Mouse (Mus musculus) CH12.LX (cell line): ENCODE results near the gene Gpr155.

Experiments
- CTCF ChIP-seq, 2 experiments: IDR thresholded peaks in 1 of 2; conservative IDR thresholded peaks in 1 of 2; 2 replicates each; pipeline ENCODE4 v1.5.1; 2011 to 2012; ENCODE audit warnings: low read depth in 2 of 2, low read length in 2 of 2, improper control_type of control experiment in 1 of 2, inconsistent platforms in 1 of 2, mild to moderate bottlenecking in 1 of 2, moderate library complexity in 1 of 2
- E2F4 ChIP-seq: IDR thresholded peaks from 2 replicates; pipeline ENCODE4 v1.6.1; 2011; ENCODE audit warnings: low read depth, low read length, improper control_type of control experiment; ENCODE audit not compliant: insufficient replicate concordance
- ELF1 ChIP-seq: IDR thresholded peaks from 2 replicates; pipeline ENCODE4 v1.6.1; 2014; ENCODE audit warnings: low read depth, mild to moderate bottlenecking, inconsistent platforms, low read length, improper control_type of control experiment
- KAT2A ChIP-seq: IDR thresholded peaks from 2 replicates; pipeline ENCODE4 v1.6.1; 2012; ENCODE audit warnings: low read length, improper control_type of control experiment, inconsistent platforms; ENCODE audit not compliant: insufficient replicate concordance
- POLR2A ChIP-seq: IDR thresholded peaks from 2 replicates; pipeline ENCODE4 v1.6.1; 2011; ENCODE audit warnings: low read depth, mild to moderate bottlenecking, improper control_type of control experiment, low read length
- USF1 ChIP-seq: IDR thresholded peaks from 2 replicates; pipeline ENCODE4 v1.6.1; 2014; ENCODE audit warnings: low read depth, mild to moderate bottlenecking, inconsistent platforms, low read length, improper control_type of control experiment
- ZNF384 ChIP-seq: IDR thresholded peaks from 2 replicates; pipeline ENCODE4 v1.6.1; 2012; ENCODE audit warnings: low read depth, low read length, improper control_type of control experiment, inconsistent platforms

GRCm38 (mm10) chr2:73394476-73394875, 8.1 kb upstream of the Gpr155 start:
- TF ChIP-seq USF1 = no peak
- no peak for TF ChIP-seq CTCF (conservative IDR thresholded peaks at IDR 0.05 in 1 of 2, IDR thresholded peaks at IDR 0.05 in 1 of 2; ENCODE audit: low read depth in 2 of 2, low read length in 2 of 2)
- no peak for TF ChIP-seq POLR2A
- TF ChIP-seq KAT2A = no peak
- no peak for TF ChIP-seq E2F4
- TF ChIP-seq ZNF384 = no peak
- no peak for TF ChIP-seq ELF1
